Mouse (Mus musculus): ENCODE data around the gene Hbq1b. TPM values are rescaled to one million over a fixed set of nuclear protein-coding genes. Genes with fewer than 3 reads are reported as not detected.

The Hbq1b gene
- total RNA-seq (2015; ENCODE audit: low replicate concordance) (294 and 334 TPM in 2 replicates), total RNA-seq (2017; ENCODE audit: low replicate concordance) (138 and 139 TPM in 2 replicates)

- ATAC-seq (replicated peaks; ENCODE audit: low FRiP score, poor library complexity, severe bottlenecking), result peak; percentile 10
Measured at GRCm38 (mm10) chr11:32286695-32287492, at the start of gene Hbq1b. Hbq1b (plus strand) TSS chr11:32286965.

DNA sequence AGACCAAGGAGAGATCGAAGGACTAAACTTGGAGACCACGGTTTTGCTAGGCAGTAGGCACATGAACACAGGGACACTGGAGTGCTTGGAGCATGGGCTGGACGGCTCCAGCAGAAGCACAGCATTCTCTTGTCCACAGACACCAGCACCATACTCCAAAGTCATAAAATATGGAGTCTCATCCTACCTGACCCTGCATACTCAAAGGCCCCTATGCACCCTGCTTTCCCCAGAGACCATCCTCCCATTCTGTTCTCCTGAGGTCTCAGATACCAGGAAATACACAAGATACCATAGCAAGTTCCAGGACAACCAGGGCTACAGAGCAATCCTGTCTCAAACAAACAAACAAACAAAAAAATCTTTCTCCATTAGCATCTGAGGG, 49.4 kb upstream of the Hbq1b start:
- ATAC-seq (replicated peaks; ENCODE audit: low FRiP score, poor library complexity, severe bottlenecking), result no peak

DNA sequence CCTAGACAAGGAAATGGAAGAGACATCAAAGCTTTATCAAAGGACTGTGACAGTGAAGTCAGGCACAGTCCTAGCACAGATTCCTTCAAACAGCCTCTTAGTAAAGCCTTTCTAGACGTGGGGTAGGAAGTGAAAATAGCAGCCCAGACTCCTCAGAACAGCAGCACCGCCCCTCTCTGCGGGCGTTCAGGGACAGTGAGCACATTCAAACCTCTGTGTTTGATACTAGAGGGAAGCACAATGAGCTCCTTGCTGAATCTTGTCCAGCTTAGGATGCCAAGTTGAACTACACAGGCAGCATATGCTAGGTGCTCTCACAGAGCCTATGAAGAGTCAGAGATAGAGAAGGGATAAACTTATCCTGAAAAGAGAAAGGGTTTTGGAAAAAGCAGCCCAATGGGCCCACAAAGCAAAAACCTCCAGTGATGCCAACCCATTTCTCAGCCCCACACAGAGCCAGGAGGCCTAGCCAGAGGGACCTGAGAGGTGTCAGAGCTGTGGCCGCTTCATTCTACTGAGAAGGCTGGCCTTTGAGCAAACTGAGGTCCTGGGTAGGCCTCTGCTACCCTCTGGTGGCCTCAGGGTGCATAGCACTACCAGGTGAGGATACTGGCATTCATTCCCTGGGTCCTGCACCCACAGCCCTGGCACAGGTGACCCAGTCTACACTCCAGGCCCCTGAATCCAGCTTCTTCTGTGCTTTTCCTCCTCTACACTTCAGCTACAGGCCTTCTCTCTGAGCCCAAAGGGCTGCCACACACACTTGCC, 48.5 kb upstream of the Hbq1b start:
- peak; percentile 81 for ATAC-seq (replicated peaks; ENCODE audit: low FRiP score, poor library complexity, severe bottlenecking)

DNA sequence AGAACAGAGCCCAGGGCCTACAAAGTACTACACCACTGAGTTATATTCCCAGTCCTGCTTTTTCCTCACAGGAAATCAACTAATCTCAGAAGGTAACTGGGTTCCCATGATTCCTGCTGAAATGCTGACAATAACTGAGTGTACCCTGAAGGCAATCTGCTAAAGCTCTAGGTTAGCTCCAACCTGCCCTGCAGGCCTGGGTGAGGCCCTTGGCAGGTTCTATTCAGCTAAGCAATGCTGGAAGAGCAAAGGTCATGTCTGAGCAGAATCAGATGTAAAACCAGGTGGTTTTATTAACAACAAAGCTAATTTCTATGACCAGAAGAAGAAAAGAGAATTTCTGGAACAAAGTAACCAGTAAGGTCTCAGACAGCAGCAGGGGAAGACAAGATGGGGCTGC, 45.4 kb upstream of the Hbq1b start:
- ATAC-seq (replicated peaks; ENCODE audit: low FRiP score, poor library complexity, severe bottlenecking), result no peak

DNA sequence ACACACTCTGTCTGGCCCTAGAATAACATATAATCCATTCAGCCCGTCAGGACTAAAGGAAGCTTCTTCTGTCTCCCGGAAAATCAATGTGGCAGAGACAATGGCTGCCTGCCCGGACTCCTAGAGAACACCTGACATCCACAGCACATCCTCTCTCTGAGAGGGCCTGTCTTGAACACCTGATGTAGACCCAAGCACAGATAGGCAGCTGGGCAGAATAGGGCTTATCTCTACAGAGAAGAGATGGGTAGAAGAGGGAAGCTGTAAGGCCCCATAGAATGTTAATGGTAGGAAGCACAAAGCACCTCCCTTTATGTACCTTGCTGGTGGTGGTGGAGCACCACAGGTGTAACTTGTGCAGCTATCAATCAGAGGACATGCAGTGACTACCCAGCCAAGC, 44.6 kb upstream of the Hbq1b start:
- ATAC-seq (replicated peaks; ENCODE audit: low FRiP score, poor library complexity, severe bottlenecking), result no peak

- ATAC-seq (replicated peaks; ENCODE audit: low FRiP score, poor library complexity, severe bottlenecking), result no peak
Measured at GRCm38 (mm10) chr11:32243205-32243955, 43.4 kb upstream of the Hbq1b start.

- ATAC-seq (replicated peaks; ENCODE audit: low FRiP score, poor library complexity, severe bottlenecking), result no peak
Measured at GRCm38 (mm10) chr11:32244064-32244463, 42.7 kb upstream of the Hbq1b start.

GRCm38 (mm10) chr11:32244617-32245016, 42.1 kb upstream of the Hbq1b start:
- ATAC-seq (replicated peaks; ENCODE audit: low FRiP score, poor library complexity, severe bottlenecking), result no peak

- peak; percentile 77 for ATAC-seq (replicated peaks; ENCODE audit: low FRiP score, poor library complexity, severe bottlenecking)
Measured at GRCm38 (mm10) chr11:32245614-32246013, 41.2 kb upstream of the Hbq1b start.

DNA sequence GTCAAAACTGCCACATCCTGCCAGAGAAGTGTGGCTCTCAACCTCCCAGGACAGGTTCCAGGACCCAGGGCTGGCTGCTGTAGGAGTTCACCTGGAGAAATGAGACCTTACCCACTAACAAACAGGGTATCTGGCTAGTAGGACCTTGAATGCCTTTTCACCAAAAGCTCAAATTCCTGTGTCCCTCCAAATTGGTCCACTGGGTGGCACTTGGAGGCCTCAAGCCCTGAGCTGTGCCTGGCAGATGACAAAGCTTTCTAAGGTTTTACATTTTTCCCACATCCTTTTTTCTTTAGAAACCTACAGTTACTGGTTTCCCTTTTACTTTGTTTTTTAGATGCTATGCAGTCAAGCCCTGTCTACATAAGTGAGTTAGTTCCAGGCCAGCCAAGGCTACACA, 39.7 kb upstream of the Hbq1b start:
- 0 out of 2 replicates have a peak, but pooled peaks have one; percentile 7 for ATAC-seq (replicated peaks; ENCODE audit: low FRiP score, poor library complexity, severe bottlenecking)

DNA sequence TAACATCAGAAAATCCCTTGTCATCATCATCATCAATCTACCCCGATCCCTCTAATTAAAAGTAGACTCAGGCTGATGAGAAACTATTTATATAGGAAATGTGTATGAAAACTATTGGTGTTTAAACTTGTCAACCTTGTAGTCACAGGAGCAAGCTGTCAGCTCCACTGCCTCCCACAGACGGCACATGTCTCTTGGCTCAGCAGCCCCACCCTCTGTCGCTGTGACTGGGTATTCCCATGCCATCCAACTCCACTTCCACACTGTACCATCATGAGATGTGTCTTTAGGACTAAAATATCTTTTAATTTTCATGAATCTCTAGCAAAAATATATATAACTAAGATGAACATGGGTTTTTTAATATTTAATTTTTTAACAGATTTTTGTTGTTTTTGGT, 38.4 kb upstream of the Hbq1b start:
- ATAC-seq (replicated peaks; ENCODE audit: low FRiP score, poor library complexity, severe bottlenecking), result no peak

GRCm38 (mm10) chr11:32250880-32251763, 35.6 kb upstream of the Hbq1b start:
- ATAC-seq (replicated peaks; ENCODE audit: low FRiP score, poor library complexity, severe bottlenecking), result peak; percentile 75

DNA sequence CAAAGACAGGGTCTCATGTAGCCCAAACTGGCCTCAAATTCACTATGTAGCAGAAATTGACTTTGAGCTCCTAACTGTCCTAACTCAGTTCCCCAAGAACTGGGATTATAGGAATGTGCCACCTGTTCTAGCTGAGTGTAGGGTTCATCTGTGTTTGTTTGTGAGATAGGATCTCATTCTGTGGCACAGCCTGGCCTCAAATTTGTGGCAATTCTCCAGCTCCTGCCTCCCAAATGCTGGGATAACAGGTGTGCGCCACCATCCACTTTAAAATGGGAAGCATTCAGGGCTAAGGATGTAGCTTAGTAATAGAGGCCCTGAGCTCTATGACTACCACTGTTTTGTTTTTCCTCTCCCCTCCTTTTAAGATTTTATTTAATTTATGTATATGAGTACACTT, 33.6 kb upstream of the Hbq1b start:
- ATAC-seq (replicated peaks; ENCODE audit: low FRiP score, poor library complexity, severe bottlenecking), result no peak

DNA sequence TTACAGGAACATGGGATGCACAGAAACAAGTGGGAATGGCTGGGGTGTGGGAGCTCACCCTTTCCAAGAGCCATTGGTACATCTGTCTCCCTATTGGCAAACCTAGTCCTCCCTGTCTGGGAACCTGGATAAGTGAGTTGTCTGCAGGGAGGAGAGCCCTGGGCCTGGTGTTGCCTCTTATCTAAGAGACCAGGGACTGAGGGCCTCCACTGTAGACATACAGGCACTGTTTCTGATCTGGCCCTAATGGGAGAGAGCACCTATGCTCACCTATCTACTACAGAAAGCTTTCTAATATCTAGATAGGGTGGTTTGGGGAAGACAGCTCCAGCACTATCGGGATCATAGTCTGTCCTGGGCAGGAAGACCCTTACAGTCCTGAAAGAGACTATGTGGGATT, 30.6 kb upstream of the Hbq1b start:
- peak; percentile 88 for ATAC-seq (replicated peaks; ENCODE audit: low FRiP score, poor library complexity, severe bottlenecking)

DNA sequence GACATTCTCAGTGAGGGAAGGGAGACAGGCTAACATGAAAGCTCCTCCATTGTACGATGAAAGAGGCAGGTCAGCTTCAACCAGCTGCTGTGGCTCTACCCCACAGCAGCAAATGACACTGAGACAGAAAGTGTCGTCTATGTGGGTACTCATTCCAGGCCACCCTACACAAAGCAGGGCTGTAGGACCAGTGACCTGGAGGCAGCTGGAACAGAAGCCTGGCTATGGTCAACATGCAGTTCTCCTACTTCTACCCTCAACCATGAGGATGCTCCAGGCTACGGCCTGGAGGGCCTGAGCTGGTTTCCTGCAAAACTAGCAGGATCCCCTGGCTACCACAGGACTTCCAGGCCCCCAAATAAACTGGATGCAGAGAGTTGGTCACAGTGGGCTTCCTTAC, 30.2 kb upstream of the Hbq1b start:
- ATAC-seq (replicated peaks; ENCODE audit: low FRiP score, poor library complexity, severe bottlenecking), result peak; percentile 5; the same call in 1 of the 2 replicates

- no peak for ATAC-seq (replicated peaks; ENCODE audit: low FRiP score, poor library complexity, severe bottlenecking)
Measured at GRCm38 (mm10) chr11:32262674-32263415, 23.9 kb upstream of the Hbq1b start.

DNA sequence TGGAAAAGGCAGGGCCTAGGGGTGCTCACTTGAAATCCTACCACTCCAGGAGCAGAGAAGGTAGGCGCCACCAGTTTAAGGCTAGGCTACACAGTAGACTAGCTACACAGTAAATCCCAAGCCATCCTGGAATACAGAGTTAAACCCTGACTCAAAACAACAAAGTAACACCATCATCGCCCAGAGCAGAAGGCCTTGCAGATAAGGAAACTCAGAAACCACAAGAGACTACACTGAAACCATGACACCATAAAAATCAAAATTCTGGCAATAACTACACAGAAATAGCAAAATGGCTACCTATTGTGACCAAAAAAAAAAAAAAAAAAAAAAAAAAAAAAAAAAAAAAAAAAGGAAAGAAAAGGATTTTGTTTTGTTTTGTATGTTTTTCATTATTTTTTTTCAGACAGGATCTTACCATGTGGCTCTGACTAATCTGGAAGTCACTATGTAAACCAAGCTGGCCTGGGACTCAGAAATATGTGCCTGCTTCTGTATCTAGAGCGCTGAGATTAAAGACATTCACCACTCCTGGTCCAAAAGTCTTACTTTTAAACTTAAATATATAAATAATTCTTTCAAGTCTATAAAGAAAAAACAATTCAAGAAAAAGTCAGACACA, 21.5 kb upstream of the Hbq1b start:
- ATAC-seq (replicated peaks; ENCODE audit: low FRiP score, poor library complexity, severe bottlenecking), result peak; percentile 59

DNA sequence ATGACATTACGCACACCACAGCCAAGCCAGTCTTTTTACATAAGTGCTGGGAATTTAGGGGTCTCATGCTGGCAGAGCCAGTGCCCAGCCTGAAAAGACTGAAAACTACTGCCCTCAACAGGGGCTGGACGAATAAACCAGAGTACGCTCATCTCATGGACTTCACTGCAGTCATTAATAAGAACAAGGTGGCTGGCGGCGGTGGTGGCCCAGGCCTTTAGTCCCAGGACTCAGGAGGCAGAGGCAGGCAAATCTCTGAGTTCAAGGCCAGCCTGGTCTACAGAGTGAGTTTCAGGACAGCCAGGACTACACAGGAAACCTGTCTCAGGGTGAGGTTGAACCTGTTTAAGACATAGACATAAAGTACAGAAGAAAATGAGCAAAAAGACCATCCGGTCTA, 20.6 kb upstream of the Hbq1b start:
- ATAC-seq (replicated peaks; ENCODE audit: low FRiP score, poor library complexity, severe bottlenecking), result no peak
